Mouse (Mus musculus): ENCODE data around the gene Fgfr2. TPM values are rescaled to one million over a fixed set of nuclear protein-coding genes. Genes with fewer than 3 reads are reported as not detected.
A peak's percentile ranks its signal among the peaks of the same experiment; 100 is the strongest.

The Fgfr2 gene
- polyA plus RNA-seq, 1 experiment from 2014 or later: 47.9 TPM

GRCm38 (mm10) chr7:132393582-132394175 is 729.5 kb downstream of the Fgfr2 start:
- Histone ChIP-seq H3K27me3 (no peaks in the 10 kb centered on the region), H3K27ac (no peak overlapping the region), H3K36me3 (ENCODE audit: poor library complexity, severe bottlenecking) (no peaks in the 10 kb centered on the region), H3K9me3 (replicated peaks) (no peaks in the 10 kb centered on the region), H3K9ac (no peak overlapping the region), H3K4me3 (no peak overlapping the region), H3K4me1 (no peaks in the 10 kb centered on the region), H3K4me2 (no peak overlapping the region)
- ATAC-seq: no peak

DNA sequence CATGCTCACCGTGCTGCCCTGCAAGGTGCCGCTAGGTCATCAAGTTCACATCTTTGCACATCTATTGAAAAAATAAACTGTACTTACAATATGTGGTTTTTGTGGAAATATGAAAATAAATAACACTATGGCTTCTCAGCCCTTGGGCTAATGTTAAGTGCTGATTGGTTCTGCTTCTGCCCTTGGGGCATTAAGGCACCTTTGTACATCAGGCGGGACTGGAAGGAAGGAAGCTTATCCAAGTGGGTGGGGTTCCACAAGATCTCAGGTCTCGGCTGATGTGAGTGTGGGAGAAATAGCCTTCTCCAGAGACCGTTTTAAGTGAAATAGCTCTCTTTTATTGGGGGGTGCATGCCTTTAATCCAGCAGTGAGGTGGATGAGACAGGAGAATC is 730.1 kb downstream of the Fgfr2 start:
- Histone ChIP-seq H3K27me3 (no peaks in the 10 kb centered on the region), H3K9ac (no peak overlapping the region), H3K4me3 (no peak overlapping the region), H3K27ac (no peak overlapping the region), H3K4me2 (no peak overlapping the region), H3K4me1 (no peaks in the 10 kb centered on the region), H3K9me3 (replicated peaks) (no peaks in the 10 kb centered on the region), H3K36me3 (ENCODE audit: poor library complexity, severe bottlenecking) (no peaks in the 10 kb centered on the region)
- WGBS: 85% methylated on average over 5 of the region's 5 CpGs
- no peak for ATAC-seq

DNA sequence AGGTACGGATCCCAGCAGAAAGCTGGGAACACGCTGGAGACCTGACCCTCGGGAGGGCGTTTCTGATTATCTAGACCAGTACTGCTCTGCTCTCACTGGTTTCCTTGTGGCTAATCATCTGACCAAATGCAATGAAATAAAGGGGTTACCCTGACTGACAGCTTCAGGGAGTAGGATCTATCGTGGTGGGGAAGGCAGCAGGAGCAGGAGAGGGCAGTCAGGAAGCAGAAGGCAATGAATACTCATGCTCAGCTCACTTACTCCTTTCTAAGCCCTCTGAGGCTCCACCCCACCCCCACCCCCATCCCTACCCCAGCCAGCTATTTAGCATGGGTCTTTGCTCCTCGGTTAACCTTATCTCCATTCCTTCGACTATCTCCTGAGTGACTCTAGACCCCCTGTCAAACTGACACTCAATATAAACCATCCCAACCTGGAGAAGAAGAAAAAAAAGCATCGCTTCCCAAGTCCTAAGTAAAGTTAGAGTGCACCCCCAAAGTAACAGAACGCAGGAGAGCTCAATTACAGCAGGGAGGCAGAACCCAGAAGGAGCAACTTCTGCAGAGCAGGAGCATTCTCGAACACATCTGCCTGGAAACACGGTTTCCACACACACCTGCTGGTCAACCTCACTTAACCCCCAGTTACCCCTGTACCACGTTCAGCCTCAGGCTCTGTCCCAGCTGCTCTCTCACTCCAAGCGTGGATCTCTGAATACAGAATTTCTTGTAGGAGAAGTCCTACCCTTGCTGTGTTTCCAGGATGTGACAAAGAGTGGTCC is 730.7 kb downstream of the Fgfr2 start:
- H3K36me3 ChIP-seq (ENCODE audit: poor library complexity, severe bottlenecking): no peaks in the 10 kb centered on the region
- no peak overlapping the region for H3K27ac ChIP-seq
- H3K27me3 ChIP-seq: no peaks in the 10 kb centered on the region
- H3K9me3 ChIP-seq (replicated peaks): no peaks in the 10 kb centered on the region
- H3K4me3 ChIP-seq: no peak overlapping the region
- H3K4me2 ChIP-seq: no peak overlapping the region
- H3K4me1 ChIP-seq: no peaks in the 10 kb centered on the region
- no peak for ATAC-seq
- H3K9ac ChIP-seq: no peak overlapping the region
- 81% methylated on average over 13 of the region's 13 CpGs for WGBS

- no peaks in the 10 kb centered on the region for H3K9me3 ChIP-seq (replicated peaks)
- peaks cover 18% of the 10 kb centered on the region for H3K4me1 ChIP-seq
- H3K27me3 ChIP-seq: peaks cover 3% of the 10 kb centered on the region; the same call in 1 of the 2 replicates
- H3K4me2 ChIP-seq: no peak overlapping the region
- H3K36me3 ChIP-seq (ENCODE audit: poor library complexity, severe bottlenecking): no peaks in the 10 kb centered on the region
- H3K27ac ChIP-seq: no peak overlapping the region
- H3K9ac ChIP-seq: no peak overlapping the region
- WGBS: 71% methylated on average over 7 of the region's 7 CpGs
- H3K4me3 ChIP-seq: no peak overlapping the region
- ATAC-seq: no peak
Observed at GRCm38 (mm10) chr7:132389473-132389872, 733.7 kb downstream of the Fgfr2 start.

GRCm38 (mm10) chr7:132387507-132387906 is 735.6 kb downstream of the Fgfr2 start:
- Histone ChIP-seq H3K4me3 (no peak overlapping the region), H3K4me1 (peaks cover 20% of the 10 kb centered on the region), H3K9me3 (replicated peaks) (no peaks in the 10 kb centered on the region), H3K27ac (no peak overlapping the region), H3K9ac (no peak overlapping the region), H3K36me3 (ENCODE audit: poor library complexity, severe bottlenecking) (no peaks in the 10 kb centered on the region), H3K4me2 (no peak overlapping the region), H3K27me3 (peaks cover 3% of the 10 kb centered on the region; the same call in 1 of the 2 replicates)
- ATAC-seq: no peak
- WGBS: 84% methylated on average over 5 of the region's 5 CpGs

GRCm38 (mm10) chr7:132386316-132386715 is 736.8 kb downstream of the Fgfr2 start:
- no peak overlapping the region for H3K27ac ChIP-seq
- peaks cover 3% of the 10 kb centered on the region; the same call in 1 of the 2 replicates for H3K27me3 ChIP-seq
- no peak overlapping the region for H3K9ac ChIP-seq
- H3K4me2 ChIP-seq: no peak overlapping the region
- 52% methylated on average over 8 of the region's 8 CpGs for WGBS
- no peak for ATAC-seq
- H3K4me1 ChIP-seq: peaks cover 20% of the 10 kb centered on the region
- H3K4me3 ChIP-seq: no peak overlapping the region
- no peaks in the 10 kb centered on the region for H3K9me3 ChIP-seq (replicated peaks)
- no peaks in the 10 kb centered on the region for H3K36me3 ChIP-seq (ENCODE audit: poor library complexity, severe bottlenecking)

- Histone ChIP-seq H3K36me3 (ENCODE audit: poor library complexity, severe bottlenecking) (no peaks in the 10 kb centered on the region), H3K4me2 (no peak overlapping the region), H3K27me3 (peaks cover 3% of the 10 kb centered on the region; the same call in 1 of the 2 replicates), H3K9me3 (replicated peaks) (no peaks in the 10 kb centered on the region), H3K9ac (no peak overlapping the region; the same call in 1 of the 2 replicates), H3K4me1 (peaks cover 20% of the 10 kb centered on the region), H3K4me3 (no peak overlapping the region), H3K27ac (peak overlapping the region; percentile 40; the same call in 1 of the 2 replicates)
- WGBS: 18% methylated on average over 7 of the region's 7 CpGs
- ATAC-seq: peak; percentile 80
Observed at GRCm38 (mm10) chr7:132385456-132386130, 737.6 kb downstream of the Fgfr2 start.

GRCm38 (mm10) chr7:132384736-132385455 is 738.3 kb downstream of the Fgfr2 start:
- H3K9ac ChIP-seq: no peak overlapping the region
- 11% methylated on average over 8 of the region's 8 CpGs for WGBS
- H3K36me3 ChIP-seq (ENCODE audit: poor library complexity, severe bottlenecking): no peaks in the 10 kb centered on the region
- H3K4me3 ChIP-seq: no peak overlapping the region
- H3K27ac ChIP-seq: peak overlapping the region; percentile 40
- peaks cover 3% of the 10 kb centered on the region; the same call in 1 of the 2 replicates for H3K27me3 ChIP-seq
- peaks cover 20% of the 10 kb centered on the region for H3K4me1 ChIP-seq
- no peak for ATAC-seq
- no peaks in the 10 kb centered on the region for H3K9me3 ChIP-seq (replicated peaks)
- H3K4me2 ChIP-seq: peak overlapping the region; percentile 2; the same call in 1 of the 2 replicates

- H3K36me3 ChIP-seq (ENCODE audit: poor library complexity, severe bottlenecking): no peaks in the 10 kb centered on the region
- peaks cover 3% of the 10 kb centered on the region; the same call in 1 of the 2 replicates for H3K27me3 ChIP-seq
- no peak overlapping the region for H3K4me3 ChIP-seq
- H3K9ac ChIP-seq: no peak overlapping the region
- 49% methylated on average over 1 of the region's 1 CpGs for WGBS
- no peak overlapping the region for H3K27ac ChIP-seq
- ATAC-seq: no peak
- H3K4me1 ChIP-seq: peaks cover 15% of the 10 kb centered on the region
- H3K4me2 ChIP-seq: no peak overlapping the region
- H3K9me3 ChIP-seq (replicated peaks): no peaks in the 10 kb centered on the region
Observed at GRCm38 (mm10) chr7:132380634-132381336, 742.4 kb downstream of the Fgfr2 start.

DNA sequence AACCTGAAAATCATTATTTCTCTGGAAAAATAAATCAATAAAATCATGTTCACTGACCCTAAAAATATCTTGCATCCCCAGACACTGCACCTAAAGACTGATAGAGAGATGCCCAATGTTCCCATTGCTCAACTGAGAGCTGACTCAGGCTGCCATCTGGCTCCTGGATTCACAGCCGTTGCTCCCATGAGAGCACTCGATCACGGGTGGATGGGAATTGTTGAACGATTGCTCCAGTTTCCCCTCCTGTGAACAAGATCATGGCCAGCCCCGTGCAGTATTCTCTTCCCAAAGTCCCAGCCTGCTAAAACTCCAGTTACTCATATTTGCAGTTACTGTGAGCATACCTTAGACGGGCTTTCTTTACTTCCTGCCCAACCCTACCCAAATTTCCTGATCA is 745.2 kb downstream of the Fgfr2 start:
- H3K36me3 ChIP-seq (ENCODE audit: poor library complexity, severe bottlenecking): no peaks in the 10 kb centered on the region
- 77% methylated on average over 6 of the region's 6 CpGs for WGBS
- no peak overlapping the region for H3K4me2 ChIP-seq
- no peak overlapping the region for H3K4me3 ChIP-seq
- no peak for ATAC-seq
- no peaks in the 10 kb centered on the region for H3K9me3 ChIP-seq (replicated peaks)
- no peaks in the 10 kb centered on the region for H3K27me3 ChIP-seq
- H3K4me1 ChIP-seq: peaks cover 9% of the 10 kb centered on the region
- no peak overlapping the region for H3K9ac ChIP-seq
- no peak overlapping the region for H3K27ac ChIP-seq

GRCm38 (mm10) chr7:132373594-132374378 is 749.4 kb downstream of the Fgfr2 start:
- 59% methylated on average over 10 of the region's 10 CpGs for WGBS
- ATAC-seq: 0 out of 2 replicates have a peak, but pooled peaks have one; percentile 33
- no peak overlapping the region for H3K4me2 ChIP-seq
- H3K4me1 ChIP-seq: peaks cover 13% of the 10 kb centered on the region
- H3K27me3 ChIP-seq: no peaks in the 10 kb centered on the region
- H3K4me3 ChIP-seq: no peak overlapping the region
- H3K36me3 ChIP-seq (ENCODE audit: poor library complexity, severe bottlenecking): no peaks in the 10 kb centered on the region
- H3K9ac ChIP-seq: no peak overlapping the region
- no peak overlapping the region for H3K27ac ChIP-seq
- H3K9me3 ChIP-seq (replicated peaks): no peaks in the 10 kb centered on the region

Data from forebrain, embryonic 13.5 days (tissue).